Mouse (Mus musculus) stomach, postnatal 0 days (tissue): ENCODE results near the gene Btn2a2.

Experiments used
- CTCF ChIP-seq: IDR thresholded peaks from 2 replicates; pipeline ENCODE4 v1.5.1; 2016; ENCODE audit warnings: antibody characterized with exemption, low read depth, mild to moderate bottlenecking, moderate library complexity
- EP300 ChIP-seq: optimal IDR thresholded peaks from 2 replicates; pipeline ENCODE3; 2016; ENCODE audit warnings: antibody characterized with exemption

DNA sequence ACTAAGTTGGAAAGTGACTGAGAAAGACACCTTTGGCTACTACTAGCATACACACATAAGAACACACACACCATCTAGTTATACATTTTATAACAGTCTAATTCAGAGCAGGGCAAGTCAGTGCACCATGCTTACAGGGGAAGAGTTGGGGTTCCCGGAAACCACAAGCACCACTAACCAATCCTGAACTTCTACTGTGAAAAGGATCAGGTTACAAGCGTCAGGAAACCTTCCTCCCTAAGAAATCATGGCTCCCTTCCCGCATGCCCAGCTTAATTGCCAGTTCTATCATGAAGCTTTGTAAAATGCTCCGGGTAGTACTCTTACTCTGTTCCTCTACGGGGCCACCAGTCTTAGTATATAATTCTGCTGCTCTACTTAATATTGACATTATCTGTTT is 3.4 kb downstream of the Btn2a2 start:
- TF ChIP-seq CTCF, result no peak
- TF ChIP-seq EP300, result no peak
